Mouse (Mus musculus) gastrocnemius, postnatal 14 days (tissue): Measurements from ENCODE around the gene Pdzk1ip1. TPM values are rescaled to one million over a fixed set of nuclear protein-coding genes. Genes with fewer than 3 reads are reported as not detected.
A peak's percentile ranks its signal among the peaks of the same experiment; 100 is the strongest.

Source experiments
- DNase-seq: peaks from one replicate; pipeline ENCODE4 v3.0.0; 2021; ENCODE audit warnings: mixed read lengths
- intact Hi-C: fragments of 180-260 bp; cut with DNase I; formaldehyde crosslinking; loops from one replicate; pipeline ENCODE4 v1.15.1; 2025; ENCODE audit warnings: low total_unique reads
- total RNA-seq, 2 experiments: library from RNA; stranded (reverse); gene quantifications; 2 replicates each; pipeline ENCODE4 v1.2.3; 2021

Gene Pdzk1ip1
- total RNA-seq, 2 experiments from 2014 or later, result 0.57 TPM; not detected in 1

GRCm38 (mm10) chr4:115071668-115072067 lies 16.8 kb upstream of the Pdzk1ip1 start:
- intact Hi-C loops, result no loop called here
- no peak for DNase-seq

DNA sequence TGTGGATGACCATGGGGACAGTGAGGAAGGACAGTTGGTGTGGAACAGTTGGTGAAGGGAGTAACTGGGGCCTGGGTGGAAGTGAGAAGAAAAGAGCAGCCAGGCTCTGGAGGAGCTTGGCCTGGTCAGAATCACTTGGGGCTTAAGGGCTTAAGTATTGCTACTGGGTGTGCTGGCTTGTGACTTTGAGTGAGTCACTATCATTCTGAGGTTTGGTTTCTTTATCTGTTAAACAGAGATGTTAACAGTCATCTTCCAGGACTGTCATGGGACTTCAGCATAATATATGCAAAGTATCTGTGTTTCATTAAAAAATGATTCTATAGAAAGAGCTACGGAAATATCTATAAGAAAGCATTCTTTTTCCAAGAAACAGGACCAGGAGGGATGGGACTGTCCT lies 13.7 kb upstream of the Pdzk1ip1 start:
- intact Hi-C loops, result no loop called here
- no peak for DNase-seq

- no peak for DNase-seq
- intact Hi-C loops, result no loop called here
Measured at GRCm38 (mm10) chr4:115075204-115075915, 13.1 kb upstream of the Pdzk1ip1 start.

- intact Hi-C loops, result no loop called here
- peak; percentile 34 for DNase-seq
Measured at GRCm38 (mm10) chr4:115078892-115079820, 9.4 kb upstream of the Pdzk1ip1 start.

- DNase-seq, result no peak
- intact Hi-C loops, result no loop called here
Measured at GRCm38 (mm10) chr4:115079821-115080349, 8.6 kb upstream of the Pdzk1ip1 start.

GRCm38 (mm10) chr4:115083031-115083430 lies 5.5 kb upstream of the Pdzk1ip1 start:
- no peak for DNase-seq
- intact Hi-C loops, result no loop called here

DNA sequence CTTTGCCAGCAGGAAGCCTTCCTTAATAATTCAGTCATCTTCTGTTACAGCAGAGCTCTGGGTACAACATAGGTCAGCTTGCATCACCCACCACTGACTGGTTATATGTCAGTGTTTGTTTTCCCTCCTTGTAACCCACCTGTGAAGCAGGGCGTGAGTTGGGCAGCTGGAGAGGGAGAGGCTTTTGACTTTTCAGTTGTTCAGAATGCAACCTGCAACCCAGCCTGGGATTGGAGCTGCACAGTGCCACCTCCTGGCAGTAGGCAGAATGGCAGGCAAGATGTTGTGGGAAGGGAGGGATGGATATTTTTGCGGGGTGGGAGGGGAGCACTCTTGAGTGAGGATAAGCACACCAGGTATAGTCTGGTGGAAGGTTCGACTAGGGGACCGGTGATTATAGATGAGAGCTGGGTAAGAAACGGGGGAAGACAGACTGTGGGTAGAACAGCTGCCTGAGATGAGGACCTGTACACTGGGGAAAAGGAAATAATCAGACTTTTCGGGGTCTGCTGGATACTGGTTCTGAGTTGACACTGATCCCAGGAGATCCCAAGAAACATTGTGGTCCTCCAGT lies 2.9 kb upstream of the Pdzk1ip1 start:
- peak; percentile 39 for DNase-seq
- intact Hi-C loops, result no loop called here

- intact Hi-C loops, result no loop called here
Measured at GRCm38 (mm10) chr4:115086257-115086656, 2.3 kb upstream of the Pdzk1ip1 start.

DNA sequence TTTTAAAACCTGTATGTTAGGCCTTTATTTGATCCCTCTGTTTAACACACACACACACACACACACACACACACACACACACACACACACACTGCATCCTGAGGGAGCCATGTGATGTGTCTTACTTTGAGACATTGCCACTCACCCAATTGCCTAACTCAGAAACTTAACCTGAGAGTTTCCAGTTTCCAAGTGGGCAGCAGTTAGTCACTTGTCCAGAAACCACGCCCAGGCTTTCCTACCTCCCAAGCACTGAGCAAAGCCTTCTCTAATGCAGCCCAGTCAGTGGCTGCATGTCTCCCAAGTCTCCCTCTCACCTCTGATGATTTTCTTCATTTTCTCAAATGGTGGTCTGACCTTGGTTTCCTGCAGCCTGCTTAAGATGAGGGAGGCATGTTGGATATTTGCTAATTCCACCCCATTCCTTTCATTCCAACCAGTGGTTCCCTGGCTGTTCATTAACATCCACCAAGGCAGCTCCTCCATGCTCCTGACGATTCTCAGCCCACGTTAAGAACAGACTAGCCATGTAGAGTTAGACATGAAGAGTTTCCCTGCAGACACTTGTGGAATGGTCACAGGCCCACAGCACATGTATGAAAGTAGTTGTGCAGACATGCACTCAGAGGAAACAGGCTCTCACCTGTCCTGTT lies 1.6 kb upstream of the Pdzk1ip1 start:
- no peak for DNase-seq
- intact Hi-C loops, result no loop called here

More at GRCm38 (mm10) chr4:115086257-115086656, 2.3 kb upstream of the Pdzk1ip1 start:
- DNase-seq, result no peak

GRCm38 (mm10) chr4:115090592-115090991 lies 2.1 kb downstream of the Pdzk1ip1 start:
- intact Hi-C loops, result loop anchor here (5.0 kb wide), 1 partner anchor 48 kb away; no protein-coding TSS in a partner anchor
- no peak for DNase-seq

GRCm38 (mm10) chr4:115091806-115092205 lies 3.3 kb downstream of the Pdzk1ip1 start:
- DNase-seq, result no peak

GRCm38 (mm10) chr4:115093331-115093864 lies 4.9 kb downstream of the Pdzk1ip1 start:
- no peak for DNase-seq
- intact Hi-C loops, result loop anchor here (5.0 kb wide), 1 partner anchor 51 kb away; no protein-coding TSS in a partner anchor

More at GRCm38 (mm10) chr4:115091806-115092205, 3.3 kb downstream of the Pdzk1ip1 start:
- intact Hi-C loops, result loop anchor here (5.0 kb wide), 1 partner anchor 50 kb away; no protein-coding TSS in a partner anchor

DNA sequence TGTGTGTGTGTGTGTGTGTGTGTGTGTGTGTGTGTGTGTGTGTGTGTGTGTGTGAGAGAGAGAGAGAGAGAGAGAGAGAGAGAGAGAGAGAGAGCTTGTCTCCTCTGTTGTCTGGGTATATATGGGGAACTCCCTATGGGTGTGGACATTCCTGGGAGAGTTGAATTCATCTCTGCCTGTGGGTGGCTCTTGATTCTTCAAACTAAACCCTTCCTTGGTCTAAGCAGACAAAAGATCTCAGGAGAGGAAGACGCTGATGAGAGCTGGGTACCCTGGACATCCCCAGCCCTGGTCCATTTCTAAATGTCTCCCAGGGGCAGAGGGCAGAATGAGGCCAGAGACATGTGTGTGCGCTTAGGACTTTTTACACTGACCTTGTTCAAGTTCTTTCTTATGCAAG lies 5.5 kb downstream of the Pdzk1ip1 start:
- DNase-seq, result no peak
- intact Hi-C loops, result loop anchor here (5.0 kb wide), 1 partner anchor 52 kb away; no protein-coding TSS in a partner anchor

DNA sequence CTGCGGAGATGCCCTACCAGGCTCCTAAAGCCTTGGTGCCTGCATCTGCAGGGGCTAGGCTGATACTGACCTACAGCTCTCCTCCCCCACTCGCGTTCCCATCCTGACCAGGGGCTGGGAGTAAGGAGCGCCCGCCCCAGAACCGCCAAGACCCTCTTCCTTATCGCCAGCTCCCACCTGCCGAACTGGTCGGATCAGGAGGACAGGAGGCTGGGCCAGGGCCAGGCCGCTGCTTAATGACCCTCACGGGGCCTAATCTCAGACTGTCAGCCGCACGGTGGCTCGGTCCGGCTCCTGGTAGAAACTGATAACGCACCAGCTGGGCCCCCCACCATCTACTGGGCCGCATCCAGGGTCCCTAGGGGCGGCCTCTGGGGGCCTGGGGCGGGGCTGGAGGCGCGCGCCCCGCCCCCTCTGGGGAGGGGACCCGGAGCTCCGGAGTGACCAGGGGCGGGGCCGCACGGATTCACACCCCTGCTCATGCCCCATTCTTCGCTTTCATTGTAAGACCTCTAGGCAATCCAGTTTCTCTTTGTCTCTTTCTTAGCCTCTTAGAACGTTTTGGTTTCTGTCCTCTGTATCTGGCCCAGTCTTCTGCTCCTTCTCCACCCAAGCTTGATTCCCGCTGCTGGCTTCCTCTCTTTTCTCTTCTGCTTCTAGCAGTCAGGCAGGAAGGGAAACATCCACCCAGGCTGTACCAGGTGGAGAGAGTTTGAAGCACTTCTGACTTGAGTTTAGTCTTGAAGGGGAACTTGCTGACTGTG lies 7.3 kb downstream of the Pdzk1ip1 start:
- intact Hi-C loops, result no loop called here
- no peak for DNase-seq

GRCm38 (mm10) chr4:115096435-115097145 lies 8.1 kb downstream of the Pdzk1ip1 start:
- no peak for DNase-seq
- intact Hi-C loops, result no loop called here

DNA sequence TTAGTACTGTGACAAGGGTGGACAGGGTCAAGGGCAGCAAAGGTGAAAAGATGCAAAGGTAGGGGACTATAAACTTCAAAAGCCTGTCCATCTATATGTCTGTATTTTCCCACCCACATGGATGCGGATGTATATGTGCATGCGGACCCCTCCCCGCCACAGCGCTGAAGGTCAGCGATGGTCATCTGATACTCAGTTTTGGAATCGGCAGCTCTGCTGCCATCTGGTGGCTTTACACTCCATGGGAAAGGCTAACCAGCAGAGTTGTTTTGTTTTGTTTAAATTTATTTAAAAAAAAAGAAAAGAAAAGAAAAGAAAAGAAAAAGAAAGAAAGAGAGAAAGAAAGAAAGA lies 8.6 kb downstream of the Pdzk1ip1 start:
- no peak for DNase-seq
- intact Hi-C loops, result no loop called here

- peak; percentile 24 for DNase-seq
- intact Hi-C loops, result no loop called here
Measured at GRCm38 (mm10) chr4:115101682-115102081, 13.2 kb downstream of the Pdzk1ip1 start.

- intact Hi-C loops, result no loop called here
- DNase-seq, result no peak
Measured at GRCm38 (mm10) chr4:115103510-115103909, 15.0 kb downstream of the Pdzk1ip1 start.
